ENCODE assay signal across 10 mouse cellular contexts in the genomic region with DNA sequence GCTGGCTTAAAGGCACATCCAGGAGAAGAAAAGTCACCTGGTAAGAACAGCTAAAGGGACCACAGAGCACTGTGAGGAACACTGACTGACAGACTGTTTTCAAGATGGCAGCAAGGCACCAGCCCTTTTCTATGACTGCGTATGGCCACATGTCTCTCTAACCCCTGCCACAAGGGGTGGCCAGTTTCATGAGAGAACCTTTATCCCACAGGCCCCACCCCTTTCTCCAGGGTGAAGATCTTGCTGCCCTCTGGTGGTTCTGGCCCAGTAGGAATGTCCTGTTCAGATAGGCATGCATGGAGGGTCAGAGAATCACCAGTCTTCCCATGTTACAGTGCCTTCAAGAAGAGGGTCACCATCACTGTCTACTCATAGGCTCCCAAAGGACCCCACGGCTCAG. TPM values are rescaled to one million over a fixed set of nuclear protein-coding genes. Genes with fewer than 3 reads are reported as not detected.
DNase-seq lines count a peak whose midpoint lies in the region; ATAC-seq and TF ChIP-seq lines count a peak whose summit lies in the region.
"Had no signal": no experiment of that assay in that cellular context is flagged by ENCODE, and none has a peak within 500 bp of the region (broad histone marks: within the 10 kb centered on the region; RNA-seq: fewer than 3 reads in every experiment).

No protein-coding gene starts in this region.

- H3K36me3 ChIP-seq in heart, embryonic 12.5 days: no peaks in the 10 kb centered on the region
- H3K36me3 ChIP-seq in G1E (replicated peaks): no peaks in the 10 kb centered on the region
- H3K36me3 ChIP-seq in hindbrain, embryonic 11.5 days (ENCODE audit: control insufficient read depth, insufficient read depth, low read length): no peaks in the 10 kb centered on the region

- H3K9me3 ChIP-seq in heart, embryonic 12.5 days (replicated peaks): peaks cover 2% of the 10 kb centered on the region; the same call in 1 of the 2 replicates
- H3K9me3 ChIP-seq in G1E (replicated peaks): no peaks in the 10 kb centered on the region
- no peaks in the 10 kb centered on the region for H3K9me3 ChIP-seq in hindbrain, embryonic 11.5 days (ENCODE audit: control insufficient read depth, low read length)

- no peak overlapping the region for H3K9ac ChIP-seq in heart, embryonic 12.5 days
- H3K9ac ChIP-seq in hindbrain, embryonic 11.5 days (ENCODE audit: low read depth, low read length): no peak overlapping the region

- 68% methylated on average over 2 of the region's 2 CpGs for WGBS in heart, embryonic 12.5 days
- 75% methylated on average over 2 of the region's 2 CpGs for WGBS in hindbrain, embryonic 11.5 days

- H3K27ac ChIP-seq in heart, embryonic 12.5 days (ENCODE audit: poor library complexity, severe bottlenecking): no peak overlapping the region
- H3K27ac ChIP-seq in cortical plate, adult 2 months (ENCODE audit: insufficient read depth, low read length): no peak overlapping the region
- H3K27ac ChIP-seq in hindbrain, embryonic 11.5 days (ENCODE audit: low read depth, low read length): no peak overlapping the region

- H3K27me3 ChIP-seq in heart, embryonic 12.5 days (replicated peaks): no peaks in the 10 kb centered on the region
- H3K27me3 ChIP-seq in G1E (ENCODE audit: insufficient read depth, low read length): no peaks in the 10 kb centered on the region; the same call in 1 of the 2 replicates
- H3K27me3 ChIP-seq in hindbrain, embryonic 11.5 days (ENCODE audit: control insufficient read depth, insufficient read depth, low read length): no peaks in the 10 kb centered on the region

- no peak for TF ChIP-seq CTCF in G1E (IDR thresholded peaks at IDR 0.05; ENCODE audit: low read depth, low read length)
- TF ChIP-seq CTCF in cortical plate, adult 2 months (IDR thresholded peaks at IDR 0.05; ENCODE audit: extremely low read depth, insufficient read depth, low read length): 0 out of 2 replicates have a peak, but pooled peaks have one; percentile 19

- no peak for ATAC-seq in heart, embryonic 12.5 days (ENCODE audit: insufficient number of reproducible peaks, low FRiP score)
- peak; percentile 40; the same call in 1 of the 2 replicates for ATAC-seq in G1E (ENCODE audit: extremely low read depth, insufficient number of reproducible peaks, low FRiP score, poor library complexity, severe bottlenecking)
- ATAC-seq in hindbrain, embryonic 11.5 days (ENCODE audit: low FRiP score): no peak

- no peak for TF ChIP-seq POLR2A in cortical plate, adult 2 months (IDR thresholded peaks at IDR 0.05; ENCODE audit: extremely low read depth, insufficient read depth, low read length)

- H3K4me2 ChIP-seq in heart, embryonic 12.5 days: no peak overlapping the region
- H3K4me2 ChIP-seq in hindbrain, embryonic 11.5 days (replicated peaks; ENCODE audit: low read depth, low read length): no peak overlapping the region

- H3K4me1 ChIP-seq in heart, embryonic 12.5 days (replicated peaks): no peaks in the 10 kb centered on the region
- no peaks in the 10 kb centered on the region; the same call in 1 of the 2 replicates for H3K4me1 ChIP-seq in G1E (ENCODE audit: insufficient read depth, low read depth, low read length)
- no peaks in the 10 kb centered on the region for H3K4me1 ChIP-seq in cortical plate, adult 2 months (ENCODE audit: control insufficient read depth, insufficient read depth, low read length)
- H3K4me1 ChIP-seq in hindbrain, embryonic 11.5 days (replicated peaks; ENCODE audit: control insufficient read depth, insufficient read depth, low read length): no peaks in the 10 kb centered on the region

- no peak overlapping the region for H3K4me3 ChIP-seq in heart, embryonic 12.5 days
- no peak overlapping the region for H3K4me3 ChIP-seq in G1E (ENCODE audit: low read depth, low read length)
- no peak overlapping the region for H3K4me3 ChIP-seq in cortical plate, adult 2 months (ENCODE audit: insufficient read depth, low read length)
- H3K4me3 ChIP-seq in hindbrain, embryonic 11.5 days (ENCODE audit: low read depth, low read length): no peak overlapping the region

- peak; percentile 28 for DNase-seq in heart, adult 8-10 months (ENCODE audit: low spot score)
- DNase-seq in G1E (ENCODE audit: low spot score): no peak
- DNase-seq in lung, postnatal 10 days: peak; percentile 65
- DNase-seq in neural tube, embryonic 10.5 days (ENCODE audit: extremely low spot score, low spot score): no peak
- DNase-seq in testis, postnatal 14 days (ENCODE audit: low spot score): no peak
- DNase-seq in hindbrain, embryonic 11.5 days (ENCODE audit: low spot score): no peak
- DNase-seq: right cerebral cortex, postnatal 25 days had no signal

RNA-seq across cellular contexts. Expression of gene Trpv1, which starts 10.1 kb away (rescaled TPM):
- under 1 TPM in 1 of 4 experiments, not detected in 3; 0.09 TPM for total RNA-seq in heart, adult 8-10 months (2022)
- polyA plus RNA-seq in heart, embryonic 12.5 days (2016; fragmentation: Nextera tagmentation; extraction: Ambion mirVana): 0.05 TPM in 1 of 2 replicates, not detected in the other
- not detected in 2 replicates for total RNA-seq in G1E (2014; fragmentation: Nextera tagmentation)
- total RNA-seq in G1E (2017): 0.12 TPM in 1 of 2 replicates, not detected in the other
- polyA plus RNA-seq in G1E (2012): not detected in 2 replicates
- 0.13 and 0.19 TPM in 2 replicates for polyA plus RNA-seq in cortical plate, adult 2 months (2012; rRNA removed)
- 0.13 TPM in 1 of 2 replicates, not detected in the other for polyA plus RNA-seq in hindbrain, embryonic 11.5 days (2014; fragmentation: Nextera tagmentation; extraction: Ambion mirVana)

RNA-seq across cellular contexts. Expression of gene Shpk, which starts 24.7 kb away (rescaled TPM):
- 1 to 10 TPM in 3 of 4 experiments, under 1 TPM in 1; 0.68 to 1.7 (median 1.4) TPM for total RNA-seq in heart, adult 8-10 months (2022)
- polyA plus RNA-seq in heart, embryonic 12.5 days (2016; fragmentation: Nextera tagmentation; extraction: Ambion mirVana): 0.36 and 0.54 TPM in 2 replicates
- total RNA-seq in G1E (2014; fragmentation: Nextera tagmentation) (2.1 and 2.4 TPM in 2 replicates), G1E (2017) (2.8 and 3.2 TPM in 2 replicates)
- 0.83 and 0.95 TPM in 2 replicates for polyA plus RNA-seq in G1E (2012)
- polyA plus RNA-seq in cortical plate, adult 2 months (2012; rRNA removed): 4.1 and 4.4 TPM in 2 replicates
- polyA plus RNA-seq in hindbrain, embryonic 11.5 days (2014; fragmentation: Nextera tagmentation; extraction: Ambion mirVana): 0.99 and 1.2 TPM in 2 replicates

RNA-seq across cellular contexts. Expression of gene Ctns, which starts 25.1 kb away (rescaled TPM):
- 1 to 10 TPM; 7.5 to 10.0 (median 9.6) TPM for total RNA-seq in heart, adult 8-10 months (2022)
- polyA plus RNA-seq in heart, embryonic 12.5 days (2016; fragmentation: Nextera tagmentation; extraction: Ambion mirVana): 13.9 and 15.9 TPM in 2 replicates
- total RNA-seq in G1E (2014; fragmentation: Nextera tagmentation): 19.8 and 23.3 TPM in 2 replicates
- 28.7 and 30.6 TPM in 2 replicates for total RNA-seq in G1E (2017)
- 1.9 and 3.6 TPM in 2 replicates for polyA plus RNA-seq in G1E (2012)
- 23.5 and 24.5 TPM in 2 replicates for polyA plus RNA-seq in cortical plate, adult 2 months (2012; rRNA removed)
- polyA plus RNA-seq in hindbrain, embryonic 11.5 days (2014; fragmentation: Nextera tagmentation; extraction: Ambion mirVana): 19.1 and 25.2 TPM in 2 replicates

RNA-seq across cellular contexts. Expression of gene Trpv3, which starts 43.2 kb away (rescaled TPM):
- under 1 TPM in 2 of 4 experiments, not detected in 2; 0.06 TPM for total RNA-seq in heart, adult 8-10 months (2022)
- 0.03 TPM in 2 replicates for polyA plus RNA-seq in heart, embryonic 12.5 days (2016; fragmentation: Nextera tagmentation; extraction: Ambion mirVana)
- not detected in 2 replicates for total RNA-seq in G1E (2014; fragmentation: Nextera tagmentation)
- total RNA-seq in G1E (2017): under 0.01 and 0.16 TPM in 2 replicates
- not detected in 2 replicates for polyA plus RNA-seq in G1E (2012)
- polyA plus RNA-seq in cortical plate, adult 2 months (2012; rRNA removed): 0.52 and 0.62 TPM in 2 replicates
- polyA plus RNA-seq in hindbrain, embryonic 11.5 days (2014; fragmentation: Nextera tagmentation; extraction: Ambion mirVana): 0.03 TPM in 1 of 2 replicates, not detected in the other
- total RNA-seq: gastrocnemius, postnatal 36 days had no signal

RNA-seq across cellular contexts. Expression of gene Tax1bp3, which starts 47.1 kb away (rescaled TPM):
- 10 to 100 TPM; 36.7 to 52.6 (median 46.8) TPM for total RNA-seq in heart, adult 8-10 months (2022)
- polyA plus RNA-seq in heart, embryonic 12.5 days (2016; fragmentation: Nextera tagmentation; extraction: Ambion mirVana): 239 and 249 TPM in 2 replicates
- 7.4 and 9.2 TPM in 2 replicates for total RNA-seq in G1E (2014; fragmentation: Nextera tagmentation)
- 17.8 and 21.1 TPM in 2 replicates for total RNA-seq in G1E (2017)
- 4.1 and 9.0 TPM in 2 replicates for polyA plus RNA-seq in G1E (2012)
- 13.3 and 13.6 TPM in 2 replicates for polyA plus RNA-seq in cortical plate, adult 2 months (2012; rRNA removed)
- 221 and 223 TPM in 2 replicates for polyA plus RNA-seq in hindbrain, embryonic 11.5 days (2014; fragmentation: Nextera tagmentation; extraction: Ambion mirVana)

Comparison
In these comparisons a context has a peak if more than half of its experiments do, and no peak if none do; other contexts are left out.
1. DNase-seq: peak in heart, adult 8-10 months (single experiment) and lung, postnatal 10 days (single experiment); none in G1E (single experiment), neural tube, embryonic 10.5 days (single experiment), testis, postnatal 14 days (single experiment) and hindbrain, embryonic 11.5 days (single experiment).